Mouse (Mus musculus): ENCODE measurements around the gene Ddc. TPM values are rescaled to one million over a fixed set of nuclear protein-coding genes. Genes with fewer than 3 reads are reported as not detected.
A peak's percentile ranks its signal among the peaks of the same experiment; 100 is the strongest.

The Ddc gene
- total and polyA plus RNA-seq, 3 experiments, result 0.91 to 2.3 (median 1.3) TPM

GRCm38 (mm10) chr11:11873023-11873908, 24.7 kb downstream of the Ddc start:
- Histone ChIP-seq H3K79me2 (replicated peaks; ENCODE audit: control insufficient read depth, insufficient read depth, low read length) (no peaks in the 10 kb centered on the region), H3K27ac (no peak overlapping the region), H3K4me1 (ENCODE audit: control insufficient read depth, insufficient read depth, low read length) (peaks cover 5% of the 10 kb centered on the region), H3K36me3 (ENCODE audit: control insufficient read depth, insufficient read depth, low read length) (no peaks in the 10 kb centered on the region), H3K4me3 (no peak overlapping the region), H3K27me3 (ENCODE audit: control insufficient read depth, insufficient read depth, low read length) (no peaks in the 10 kb centered on the region), H3K9ac (ENCODE audit: low read depth, low read length) (no peak overlapping the region)
- no peak for TF ChIP-seq EP300 (IDR thresholded peaks at IDR 0.05; ENCODE audit: insufficient read depth, low read depth, low read length)
- no peak for TF ChIP-seq CTCF (IDR thresholded peaks at IDR 0.05)
- no peak for TF ChIP-seq POLR2A (IDR thresholded peaks at IDR 0.05; ENCODE audit: insufficient read depth, low read depth, low read length)
- peak; percentile 61 to 75 for DNase-seq
- 62% methylated on average over 20 of the region's 20 CpGs for WGBS
- intact Hi-C loops (cut with DNase I), result no loop called here

DNA sequence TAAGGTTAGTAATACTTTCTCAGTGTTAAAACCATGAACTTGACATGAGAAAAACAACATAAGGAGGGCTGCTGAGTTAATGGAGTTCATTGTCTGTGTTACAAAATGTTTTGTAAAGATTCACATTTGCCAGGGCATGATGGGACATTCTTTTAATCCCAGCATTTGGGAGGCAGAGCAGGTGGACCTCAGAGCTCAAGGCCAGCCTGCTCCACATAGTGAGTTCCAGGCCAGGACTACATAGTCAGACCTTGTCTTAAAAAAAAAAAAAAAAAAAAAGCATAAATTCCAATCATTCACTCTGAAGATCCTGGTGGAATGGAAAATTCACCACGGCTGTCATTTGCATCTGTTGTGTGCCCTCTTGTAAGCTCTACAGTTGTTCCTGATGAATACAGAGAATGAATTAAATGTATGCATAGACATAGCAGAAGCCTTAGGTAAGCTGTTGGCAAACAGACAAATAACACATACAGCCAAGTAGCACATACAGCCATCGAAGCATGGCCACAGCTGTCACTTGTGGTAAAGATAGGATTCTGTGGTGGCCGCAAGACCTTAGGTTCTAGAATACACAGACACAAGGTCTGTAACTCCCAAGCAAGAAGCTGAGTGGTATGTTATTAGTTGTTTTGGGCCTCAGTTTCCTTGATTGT, 25.7 kb downstream of the Ddc start:
- Histone ChIP-seq H3K36me3 (ENCODE audit: control insufficient read depth, insufficient read depth, low read length) (no peaks in the 10 kb centered on the region), H3K27ac (peak overlapping the region; percentile 22; the same call in 1 of the 2 replicates), H3K4me1 (ENCODE audit: control insufficient read depth, insufficient read depth, low read length) (peaks cover 4% of the 10 kb centered on the region), H3K27me3 (ENCODE audit: control insufficient read depth, insufficient read depth, low read length) (no peaks in the 10 kb centered on the region), H3K79me2 (replicated peaks; ENCODE audit: control insufficient read depth, insufficient read depth, low read length) (no peaks in the 10 kb centered on the region), H3K4me3 (no peak overlapping the region), H3K9ac (ENCODE audit: low read depth, low read length) (no peak overlapping the region)
- TF ChIP-seq CTCF (IDR thresholded peaks at IDR 0.05) (no peak), EP300 (IDR thresholded peaks at IDR 0.05; ENCODE audit: insufficient read depth, low read depth, low read length) (no peak), POLR2A (IDR thresholded peaks at IDR 0.05; ENCODE audit: insufficient read depth, low read depth, low read length) (no peak)
- WGBS, result 77% methylated on average over 3 of the region's 3 CpGs
- DNase-seq, result no peak
- intact Hi-C loops (cut with DNase I), result no loop called here

GRCm38 (mm10) chr11:11871197-11871813, 26.6 kb downstream of the Ddc start:
- Histone ChIP-seq H3K36me3 (ENCODE audit: control insufficient read depth, insufficient read depth, low read length) (no peaks in the 10 kb centered on the region), H3K4me3 (no peak overlapping the region), H3K9ac (ENCODE audit: low read depth, low read length) (no peak overlapping the region), H3K79me2 (replicated peaks; ENCODE audit: control insufficient read depth, insufficient read depth, low read length) (no peaks in the 10 kb centered on the region), H3K4me1 (ENCODE audit: control insufficient read depth, insufficient read depth, low read length) (peaks cover 4% of the 10 kb centered on the region), H3K27me3 (ENCODE audit: control insufficient read depth, insufficient read depth, low read length) (no peaks in the 10 kb centered on the region), H3K27ac (no peak overlapping the region)
- TF ChIP-seq CTCF (IDR thresholded peaks at IDR 0.05) (no peak), POLR2A (IDR thresholded peaks at IDR 0.05; ENCODE audit: insufficient read depth, low read depth, low read length) (no peak), EP300 (IDR thresholded peaks at IDR 0.05; ENCODE audit: insufficient read depth, low read depth, low read length) (no peak)
- DNase-seq, result peak in 1 of 2 experiments; percentile 19
- intact Hi-C loops (cut with DNase I), result no loop called here
- WGBS, result 66% methylated on average over 5 of the region's 5 CpGs

GRCm38 (mm10) chr11:11867971-11868481, 29.9 kb downstream of the Ddc start:
- Histone ChIP-seq H3K4me1 (ENCODE audit: control insufficient read depth, insufficient read depth, low read length) (no peaks in the 10 kb centered on the region; the same call in none of the 2 replicates), H3K27ac (no peak overlapping the region), H3K36me3 (ENCODE audit: control insufficient read depth, insufficient read depth, low read length) (no peaks in the 10 kb centered on the region), H3K79me2 (replicated peaks; ENCODE audit: control insufficient read depth, insufficient read depth, low read length) (no peaks in the 10 kb centered on the region), H3K4me3 (no peak overlapping the region), H3K9ac (ENCODE audit: low read depth, low read length) (no peak overlapping the region), H3K27me3 (ENCODE audit: control insufficient read depth, insufficient read depth, low read length) (no peaks in the 10 kb centered on the region)
- no peak for DNase-seq
- intact Hi-C loops (cut with DNase I), result no loop called here
- TF ChIP-seq POLR2A (IDR thresholded peaks at IDR 0.05; ENCODE audit: insufficient read depth, low read depth, low read length) (no peak), CTCF (IDR thresholded peaks at IDR 0.05) (no peak), EP300 (IDR thresholded peaks at IDR 0.05; ENCODE audit: insufficient read depth, low read depth, low read length) (no peak)
- WGBS, result 59% methylated on average over 14 of the region's 14 CpGs

- H3K79me2 ChIP-seq (replicated peaks; ENCODE audit: control insufficient read depth, insufficient read depth, low read length), result no peaks in the 10 kb centered on the region
- H3K36me3 ChIP-seq (ENCODE audit: control insufficient read depth, insufficient read depth, low read length), result no peaks in the 10 kb centered on the region
- TF ChIP-seq CTCF (IDR thresholded peaks at IDR 0.05) (no peak), EP300 (IDR thresholded peaks at IDR 0.05; ENCODE audit: insufficient read depth, low read depth, low read length) (no peak)
- intact Hi-C loops (cut with DNase I), result no loop called here
- H3K9ac ChIP-seq (ENCODE audit: low read depth, low read length), result no peak overlapping the region
- H3K27me3 ChIP-seq (ENCODE audit: control insufficient read depth, insufficient read depth, low read length), result no peaks in the 10 kb centered on the region
- no peaks in the 10 kb centered on the region; the same call in 1 of the 2 replicates for H3K4me1 ChIP-seq (ENCODE audit: control insufficient read depth, insufficient read depth, low read length)
- H3K4me3 ChIP-seq, result no peak overlapping the region
- no peak overlapping the region for H3K27ac ChIP-seq
- no peak for DNase-seq
- 30% methylated on average over 5 of the region's 5 CpGs for WGBS
Measured at GRCm38 (mm10) chr11:11866696-11867095, 31.2 kb downstream of the Ddc start.
